Mouse (Mus musculus) heart, embryonic 13.5 days (tissue): ENCODE measurements around the gene Olfr481. TPM values are rescaled to one million over a fixed set of nuclear protein-coding genes. Genes with fewer than 3 reads are reported as not detected.

ENCODE experiments used
- ATAC-seq: fragments of 200-750 bp; cut with Nextera tagmentation; 2 replicates; pipeline ENCODE4 v1.8.0; 2017; ENCODE audit warnings: moderate TSS enrichment; ENCODE audit not compliant: insufficient number of reproducible peaks, low FRiP score, low TSS enrichment; ENCODE audit errors: extremely low read depth
- H3K27ac ChIP-seq: fragments of 300-500 bp; sonication (generic); replicated peaks from 2 replicates; pipeline ENCODE4 v1.5.1; 2015; ENCODE audit warnings: moderate library complexity, mild to moderate bottlenecking, inconsistent platforms
- H3K27me3 ChIP-seq: fragments of 300-500 bp; sonication (generic); replicated peaks from 2 replicates; pipeline ENCODE4 v1.6.1; 2015; ENCODE audit warnings: mild to moderate bottlenecking, inconsistent platforms
- H3K36me3 ChIP-seq: fragments of 300-500 bp; sonication (generic); 2 replicates; pipeline ENCODE4 v1.6.1; 2015; ENCODE audit warnings: mild to moderate bottlenecking, inconsistent platforms
- H3K4me1 ChIP-seq: fragments of 300-500 bp; sonication (generic); 2 replicates; pipeline ENCODE4 v1.6.1; 2015; ENCODE audit warnings: inconsistent platforms
- H3K4me2 ChIP-seq: fragments of 300-500 bp; sonication (generic); 2 replicates; pipeline ENCODE4 v1.6.1; 2015; ENCODE audit warnings: inconsistent platforms, mild to moderate bottlenecking, moderate library complexity
- H3K4me3 ChIP-seq: fragments of 300-500 bp; sonication (generic); 2 replicates; pipeline ENCODE4 v1.5.1; 2015; ENCODE audit warnings: moderate library complexity, mild to moderate bottlenecking, inconsistent platforms
- H3K9ac ChIP-seq: fragments of 300-500 bp; sonication (generic); 2 replicates; pipeline ENCODE4 v1.6.1; 2015; ENCODE audit warnings: inconsistent platforms, mild to moderate bottlenecking, moderate library complexity
- H3K9me3 ChIP-seq: fragments of 300-500 bp; sonication (generic); 2 replicates; pipeline ENCODE4 v1.6.1; 2016; ENCODE audit warnings: inconsistent platforms
- WGBS: fragments of 180-500 bp; shearing (Covaris S2); methylation state at CpG from one replicate; pipeline ENCODE4 v1.1.7; 2015; ENCODE audit warnings: mixed read lengths; 5-methylcytosine and 5-hydroxymethylcytosine counted together
- polyA plus RNA-seq: library from polyadenylated mRNA; unstranded; fragments of >200 nt; fragmentation: Nextera tagmentation; extraction: Ambion mirVana; gene quantifications from 2 replicates; pipeline ENCODE4 v1.2.1, GENCODE M21; 2015

Gene Olfr481
- polyA plus RNA-seq, result not detected in 2 replicates

DNA sequence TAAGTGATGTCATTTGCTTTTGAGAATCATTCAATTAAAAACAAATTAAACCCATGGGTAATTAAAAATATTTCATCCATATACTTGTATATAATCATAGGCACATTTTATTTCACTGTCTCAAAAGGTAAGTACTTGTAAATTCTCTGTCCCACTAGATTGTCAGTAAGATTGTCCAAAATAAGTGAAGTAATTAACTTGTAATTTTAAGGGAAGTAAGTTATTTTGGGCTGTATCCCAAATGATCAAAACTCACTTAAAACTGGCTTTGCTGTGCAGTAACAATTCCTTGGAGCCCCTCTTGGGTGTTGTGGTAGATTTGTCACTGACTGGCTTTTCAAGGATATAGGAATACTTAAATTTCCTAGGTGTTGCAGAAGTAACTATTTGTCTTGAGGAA is at the start of gene Olfr481:
Gene Olfr481 (plus strand): TSS at position 301 of the 400 bp plus-strand sequence.
- peaks cover 4% of the 10 kb centered on the region; the same call in 1 of the 2 replicates for H3K9me3 ChIP-seq
- no peak within 1 kb of the TSS for H3K4me2 ChIP-seq
- H3K36me3 ChIP-seq, result no peaks in the 10 kb centered on the region
- H3K4me1 ChIP-seq, result no peaks in the 10 kb centered on the region
- H3K4me3 ChIP-seq, result no peak within 1 kb of the TSS
- no peak within 1 kb of the TSS for H3K27ac ChIP-seq
- no peak for ATAC-seq
- no peak within 1 kb of the TSS for H3K9ac ChIP-seq
- H3K27me3 ChIP-seq, result no peaks in the 10 kb centered on the region

DNA sequence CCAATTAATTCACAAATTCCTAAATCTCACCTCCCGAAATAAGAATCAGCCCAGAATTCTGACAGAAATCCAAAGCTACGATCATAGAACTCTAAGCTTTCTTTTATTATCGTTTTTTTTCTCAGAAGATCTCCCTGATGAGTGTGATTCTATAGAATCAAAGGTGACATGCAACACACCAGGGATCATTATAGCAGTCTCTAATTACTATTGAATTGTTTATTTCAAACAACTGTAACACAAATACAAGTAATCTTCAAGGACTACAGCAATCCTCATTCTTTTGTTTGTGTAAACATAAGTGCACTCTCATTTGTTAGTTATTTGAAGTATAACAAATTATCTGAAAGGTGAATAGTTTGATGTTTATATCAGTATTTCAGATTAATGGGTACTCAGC is 45.8 kb upstream of the Olfr481 start, which contains the start of gene Olfr478:
Gene Olfr478 (minus strand): TSS at position 101 of the 400 bp plus-strand sequence.
- 60% methylated on average over 3 of the region's 3 CpGs for WGBS
- Histone ChIP-seq H3K36me3 (no peaks in the 10 kb centered on the region), H3K9me3 (peaks cover 12% of the 10 kb centered on the region), H3K9ac (no peak within 1 kb of the TSS), H3K4me1 (no peaks in the 10 kb centered on the region), H3K27ac (no peak within 1 kb of the TSS), H3K4me2 (no peak within 1 kb of the TSS), H3K4me3 (no peak within 1 kb of the TSS), H3K27me3 (no peaks in the 10 kb centered on the region)
- ATAC-seq, result no peak

DNA sequence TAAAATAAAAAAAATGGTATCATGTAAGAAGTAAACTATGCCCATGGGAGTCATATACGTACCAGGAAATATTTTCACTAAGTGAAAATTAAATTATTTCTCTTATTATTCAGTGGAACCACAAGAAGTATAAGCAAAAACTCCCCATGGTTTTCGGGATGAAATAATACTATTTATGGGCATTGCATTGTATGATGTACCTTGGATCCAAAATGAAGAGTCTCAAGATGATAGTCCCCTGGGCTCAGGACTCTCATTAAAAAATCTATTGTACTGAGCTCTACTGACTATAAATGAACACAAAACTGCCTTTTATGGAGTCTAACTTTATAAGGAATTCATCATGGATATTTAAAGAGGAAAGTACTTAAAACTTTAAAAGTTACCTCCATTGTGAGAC is 29.3 kb upstream of the Olfr481 start, which contains the start of gene Olfr479:
Gene Olfr479 (plus strand): TSS at position 301 of the 400 bp plus-strand sequence.
- no peak for ATAC-seq
- H3K27me3 ChIP-seq, result no peaks in the 10 kb centered on the region
- no peak within 1 kb of the TSS for H3K9ac ChIP-seq
- no peak within 1 kb of the TSS for H3K27ac ChIP-seq
- WGBS, result 75% methylated on average over 2 of the region's 2 CpGs
- no peak within 1 kb of the TSS for H3K4me2 ChIP-seq
- no peaks in the 10 kb centered on the region for H3K36me3 ChIP-seq
- no peak within 1 kb of the TSS for H3K4me3 ChIP-seq
- H3K9me3 ChIP-seq, result no peaks in the 10 kb centered on the region
- H3K4me1 ChIP-seq, result no peaks in the 10 kb centered on the region

DNA sequence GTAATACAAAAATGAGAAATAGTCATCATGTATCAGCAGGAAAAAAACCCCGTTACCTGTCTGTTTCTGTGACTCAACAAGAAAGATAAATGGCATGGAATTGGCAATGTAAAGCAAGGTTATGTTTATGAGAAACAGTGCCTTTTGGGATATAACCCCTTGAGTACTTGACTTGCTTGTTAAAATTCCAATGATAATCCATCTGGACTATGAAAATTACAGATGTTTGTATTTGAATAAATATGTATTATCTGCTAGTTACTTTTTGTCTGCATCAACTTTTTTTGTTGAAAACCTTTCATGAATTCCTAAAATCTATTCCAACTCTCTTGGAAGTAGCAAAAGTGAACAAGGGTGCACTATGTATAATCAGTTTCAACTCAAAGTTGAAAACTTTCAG is 12.4 kb upstream of the Olfr481 start, which contains the start of gene Olfr480:
Gene Olfr480 (minus strand): TSS at position 101 of the 400 bp plus-strand sequence.
- H3K9ac ChIP-seq, result no peak within 1 kb of the TSS
- ATAC-seq, result no peak
- WGBS, result 60% methylated on average over 1 of the region's 1 CpGs

DNA sequence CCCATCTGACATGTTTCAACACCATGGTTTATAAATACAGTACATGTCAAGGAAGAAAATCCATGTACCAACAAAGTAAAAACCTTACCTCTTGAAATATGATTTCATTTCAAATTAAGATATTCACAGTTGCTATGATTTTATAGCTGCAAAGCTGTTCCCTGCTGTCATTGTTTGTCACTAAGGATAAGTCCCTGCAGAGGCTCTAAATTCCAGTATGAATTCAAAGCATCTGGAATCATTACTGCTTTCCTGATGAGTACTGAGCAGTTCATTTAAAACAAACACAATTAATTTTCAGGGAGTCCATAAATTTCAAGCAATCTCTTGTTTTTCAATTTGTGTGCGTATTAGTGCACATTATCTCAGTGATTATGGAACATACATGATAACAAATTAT is 17.8 kb downstream of the Olfr481 start, which contains the start of gene Olfr482:
Gene Olfr482 (minus strand): TSS at position 101 of the 400 bp plus-strand sequence.
- 64% methylated on average over 1 of the region's 1 CpGs for WGBS
- H3K27me3 ChIP-seq, result no peaks in the 10 kb centered on the region
- H3K4me2 ChIP-seq, result no peak within 1 kb of the TSS
- no peak within 1 kb of the TSS for H3K4me3 ChIP-seq
- H3K4me1 ChIP-seq, result no peaks in the 10 kb centered on the region
- no peaks in the 10 kb centered on the region for H3K36me3 ChIP-seq
- ATAC-seq, result no peak
- no peaks in the 10 kb centered on the region for H3K9me3 ChIP-seq
- no peak within 1 kb of the TSS for H3K9ac ChIP-seq
- H3K27ac ChIP-seq, result no peak within 1 kb of the TSS

More for the DNA sequence above, 12.4 kb upstream of the Olfr481 start, which contains the start of gene Olfr480:
- no peak within 1 kb of the TSS for H3K4me3 ChIP-seq
- H3K4me2 ChIP-seq, result no peak within 1 kb of the TSS
- H3K4me1 ChIP-seq, result no peaks in the 10 kb centered on the region
- H3K27me3 ChIP-seq, result no peaks in the 10 kb centered on the region
- no peak within 1 kb of the TSS for H3K27ac ChIP-seq
- H3K9me3 ChIP-seq, result peaks cover 11% of the 10 kb centered on the region
- no peaks in the 10 kb centered on the region for H3K36me3 ChIP-seq

GRCm38 (mm10) chr7:108100549-108100948 is 20.9 kb downstream of the Olfr481 start, which contains the start of gene Olfr483:
TSS of gene Olfr483 (plus strand) at chr7:108100849.
- Histone ChIP-seq H3K9ac (no peak within 1 kb of the TSS), H3K27ac (no peak within 1 kb of the TSS), H3K4me2 (no peak within 1 kb of the TSS), H3K4me3 (no peak within 1 kb of the TSS), H3K4me1 (no peaks in the 10 kb centered on the region), H3K9me3 (no peaks in the 10 kb centered on the region), H3K36me3 (no peaks in the 10 kb centered on the region), H3K27me3 (no peaks in the 10 kb centered on the region)
- 67% methylated on average over 1 of the region's 1 CpGs for WGBS
- ATAC-seq, result no peak

DNA sequence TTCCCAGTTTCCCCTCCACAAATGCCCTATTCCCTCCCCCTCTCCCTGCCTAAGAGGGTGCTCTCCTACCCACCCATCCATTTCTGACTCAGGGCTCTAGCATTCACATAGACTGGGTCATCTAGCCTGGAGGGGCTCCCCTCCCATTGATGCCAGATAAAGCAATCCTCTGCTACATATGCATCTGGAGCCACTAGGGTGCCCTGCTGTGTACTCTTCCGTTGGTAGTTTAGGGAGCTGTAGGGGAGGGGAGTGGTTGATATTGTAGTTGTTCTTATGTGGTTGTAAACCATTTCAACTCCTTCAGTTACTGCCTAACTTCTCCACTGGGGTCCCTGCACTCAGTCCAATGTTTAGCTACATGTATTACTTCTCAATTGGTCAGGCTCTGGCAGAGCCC is 41.0 kb downstream of the Olfr481 start:
- WGBS, result 5% methylated on average over 1 of the region's 1 CpGs

GRCm38 (mm10) chr7:108121416-108121815 is 41.8 kb downstream of the Olfr481 start:
- H3K4me2 ChIP-seq, result no peak overlapping the region
- H3K4me3 ChIP-seq, result no peak overlapping the region
- H3K9ac ChIP-seq, result no peak overlapping the region
- H3K9me3 ChIP-seq, result no peaks in the 10 kb centered on the region
- H3K27ac ChIP-seq, result no peak overlapping the region
- ATAC-seq, result no peak
- no peaks in the 10 kb centered on the region for H3K36me3 ChIP-seq
- WGBS, result 34% methylated on average over 1 of the region's 1 CpGs
- no peaks in the 10 kb centered on the region for H3K4me1 ChIP-seq
- H3K27me3 ChIP-seq, result no peaks in the 10 kb centered on the region

More for the DNA sequence above, 41.0 kb downstream of the Olfr481 start:
- Histone ChIP-seq H3K4me3 (no peak overlapping the region), H3K9me3 (no peaks in the 10 kb centered on the region), H3K4me2 (no peak overlapping the region), H3K27ac (no peak overlapping the region), H3K4me1 (no peaks in the 10 kb centered on the region), H3K36me3 (no peaks in the 10 kb centered on the region), H3K9ac (no peak overlapping the region), H3K27me3 (no peaks in the 10 kb centered on the region)
- no peak for ATAC-seq

- H3K4me1 ChIP-seq, result no peaks in the 10 kb centered on the region
- ATAC-seq, result no peak
- peaks cover 2% of the 10 kb centered on the region; the same call in 1 of the 2 replicates for H3K9me3 ChIP-seq
- no peak within 1 kb of the TSS for H3K9ac ChIP-seq
- no peaks in the 10 kb centered on the region for H3K27me3 ChIP-seq
- H3K4me2 ChIP-seq, result no peak within 1 kb of the TSS
- H3K4me3 ChIP-seq, result no peak within 1 kb of the TSS
- no peak within 1 kb of the TSS for H3K27ac ChIP-seq
- H3K36me3 ChIP-seq, result no peaks in the 10 kb centered on the region
These were observed 47.7 kb downstream of the Olfr481 start, which contains the start of gene Olfr484 for GRCm38 (mm10) chr7:108127349-108127748. TSS of gene Olfr484 (minus strand) at chr7:108127449.

Other genes starting within 250 kb of the Olfr481 start
- not detected in 2 replicates for gene Olfr470, start 232.4 kb upstream of the Olfr481 start, polyA plus RNA-seq
- not detected in 2 replicates for gene Olfr472, start 182.0 kb upstream of the Olfr481 start, polyA plus RNA-seq
- not detected in 2 replicates for gene Olfr473, start 149.4 kb upstream of the Olfr481 start, polyA plus RNA-seq
- not detected in 2 replicates for gene Olfr474, start 125.2 kb upstream of the Olfr481 start, polyA plus RNA-seq
- not detected in 2 replicates for gene Olfr476, start 115.1 kb upstream of the Olfr481 start, polyA plus RNA-seq
- gene Olfr477, start 93.2 kb upstream of the Olfr481 start, polyA plus RNA-seq, result not detected in 2 replicates
- gene Olfr478, start 45.9 kb upstream of the Olfr481 start, polyA plus RNA-seq, result not detected in 2 replicates
- not detected in 2 replicates for gene Olfr479, start 29.2 kb upstream of the Olfr481 start, polyA plus RNA-seq
- gene Olfr480, start 12.5 kb upstream of the Olfr481 start, polyA plus RNA-seq, result not detected in 2 replicates
- gene Olfr482, start 17.7 kb downstream of the Olfr481 start, polyA plus RNA-seq, result not detected in 2 replicates
- gene Olfr483, start 21.0 kb downstream of the Olfr481 start, polyA plus RNA-seq, result not detected in 2 replicates
- gene Olfr484, start 47.6 kb downstream of the Olfr481 start, polyA plus RNA-seq, result not detected in 2 replicates
- not detected in 2 replicates for gene Olfr485, start 80.0 kb downstream of the Olfr481 start, polyA plus RNA-seq
- not detected in 2 replicates for gene Olfr486, start 92.9 kb downstream of the Olfr481 start, polyA plus RNA-seq
- not detected in 2 replicates for gene Olfr487, start 134.8 kb downstream of the Olfr481 start, polyA plus RNA-seq
- gene Olfr488, start 178.5 kb downstream of the Olfr481 start, polyA plus RNA-seq, result not detected in 2 replicates
- not detected in 2 replicates for gene Olfr490, start 209.1 kb downstream of the Olfr481 start, polyA plus RNA-seq
- gene Olfr491, start 233.6 kb downstream of the Olfr481 start, polyA plus RNA-seq, result not detected in 2 replicates
- not detected in 2 replicates for gene Olfr492, start 243.8 kb downstream of the Olfr481 start, polyA plus RNA-seq